Mouse (Mus musculus) midbrain, embryonic 13.5 days (tissue): ENCODE results near the gene Gse1. TPM values are rescaled to one million over a fixed set of nuclear protein-coding genes. Genes with fewer than 3 reads are reported as not detected.

Experiments used
- ATAC-seq: fragments of 200-750 bp; cut with Nextera tagmentation; 2 replicates; pipeline ENCODE4 v1.8.0; 2017; ENCODE audit warnings: mild to moderate bottlenecking, moderate TSS enrichment, moderate library complexity
- H3K27ac ChIP-seq: fragments of 300-500 bp; sonication (generic); 2 replicates; pipeline ENCODE4 v1.5.1; 2015; ENCODE audit warnings: inconsistent platforms, mild to moderate bottlenecking, moderate library complexity
- H3K27me3 ChIP-seq: fragments of 300-500 bp; sonication (generic); 2 replicates; pipeline ENCODE4 v1.6.1; 2015; ENCODE audit warnings: mild to moderate bottlenecking, inconsistent platforms
- H3K36me3 ChIP-seq: fragments of 300-500 bp; sonication (generic); 2 replicates; pipeline ENCODE4 v1.6.1; 2015; ENCODE audit warnings: mild to moderate bottlenecking, inconsistent platforms
- H3K4me1 ChIP-seq: fragments of 300-500 bp; sonication (generic); replicated peaks from 2 replicates; pipeline ENCODE4 v1.6.1; 2015; ENCODE audit warnings: inconsistent platforms
- H3K4me2 ChIP-seq: fragments of 300-500 bp; sonication (generic); replicated peaks from 2 replicates; pipeline ENCODE4 v1.6.1; 2015; ENCODE audit warnings: moderate library complexity, mild to moderate bottlenecking, inconsistent platforms
- H3K4me3 ChIP-seq: fragments of 300-500 bp; sonication (generic); replicated peaks from 2 replicates; pipeline ENCODE4 v1.5.1; 2015; ENCODE audit warnings: mild to moderate bottlenecking, inconsistent platforms
- H3K9ac ChIP-seq: fragments of 300-500 bp; sonication (generic); replicated peaks from 2 replicates; pipeline ENCODE4 v1.6.1; 2015; ENCODE audit warnings: mild to moderate bottlenecking, inconsistent platforms
- H3K9me3 ChIP-seq: fragments of 300-500 bp; sonication (generic); 2 replicates; pipeline ENCODE4 v1.6.1; 2016; ENCODE audit warnings: mild to moderate bottlenecking, inconsistent platforms
- WGBS: fragments of 180-500 bp; shearing (Covaris S2); methylation state at CpG from one replicate; pipeline ENCODE4 v1.1.7; 2015; 5-methylcytosine and 5-hydroxymethylcytosine counted together
- polyA plus RNA-seq: library from polyadenylated mRNA; unstranded; fragments of >200 nt; fragmentation: Nextera tagmentation; extraction: Ambion mirVana; gene quantifications from 2 replicates; pipeline ENCODE4 v1.2.1, GENCODE M21; 2015

Gse1 gene
- polyA plus RNA-seq, 1 experiment from 2014 or later, result 22.5 TPM

DNA sequence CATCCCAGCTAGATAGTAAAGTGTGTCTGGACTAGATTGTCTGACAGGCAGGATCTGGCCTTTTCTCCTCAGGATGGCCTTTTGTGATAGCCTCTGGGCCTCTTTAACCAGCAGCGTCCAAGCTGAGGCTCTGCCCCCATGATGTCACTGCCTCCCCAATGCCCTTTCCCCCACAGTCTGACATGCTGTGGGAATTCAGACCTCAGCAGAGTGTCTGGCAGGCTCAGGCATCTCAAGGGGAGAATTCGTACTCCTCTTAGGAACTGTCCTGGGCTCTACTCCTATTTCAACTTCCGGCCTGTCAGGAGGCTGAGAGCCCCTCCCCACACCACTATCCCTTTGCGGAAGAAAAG is 236.3 kb downstream of the Gse1 start:
- Histone ChIP-seq H3K9ac (no peak overlapping the region), H3K4me2 (no peak overlapping the region), H3K36me3 (no peaks in the 10 kb centered on the region), H3K9me3 (no peaks in the 10 kb centered on the region), H3K4me1 (peaks cover 76% of the 10 kb centered on the region), H3K27me3 (peaks cover 5% of the 10 kb centered on the region; the same call in 1 of the 2 replicates), H3K27ac (no peak overlapping the region), H3K4me3 (no peak overlapping the region)
- 73% methylated on average over 4 of the region's 4 CpGs for WGBS
- ATAC-seq, result no peak

DNA sequence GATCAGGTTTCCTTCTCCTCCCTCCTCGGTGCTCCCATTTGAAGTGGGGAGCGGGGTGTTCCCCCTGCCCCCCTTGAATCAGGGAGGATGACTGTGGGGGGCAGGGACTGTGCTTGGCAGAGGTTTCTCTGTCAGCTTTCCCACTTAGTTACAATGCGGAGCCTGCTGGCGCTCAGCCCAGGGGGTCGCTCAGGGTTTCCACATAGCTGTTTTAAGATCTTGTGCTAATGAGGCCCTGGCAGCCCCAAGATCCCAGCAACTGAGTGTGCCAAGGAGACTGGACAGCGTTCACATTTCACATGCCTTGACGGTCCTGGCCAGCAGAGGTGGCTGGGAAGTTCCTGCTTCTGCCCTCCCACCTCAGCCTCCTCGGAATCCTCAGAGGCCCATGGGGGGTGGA is 237.5 kb downstream of the Gse1 start:
- ATAC-seq, result peak; percentile 49
- H3K27ac ChIP-seq, result peak overlapping the region; percentile 73
- no peak overlapping the region for H3K4me3 ChIP-seq
- peaks cover 5% of the 10 kb centered on the region; the same call in 1 of the 2 replicates for H3K27me3 ChIP-seq
- H3K4me2 ChIP-seq, result no peak overlapping the region
- no peaks in the 10 kb centered on the region for H3K9me3 ChIP-seq
- H3K4me1 ChIP-seq, result peaks cover 66% of the 10 kb centered on the region
- H3K36me3 ChIP-seq, result no peaks in the 10 kb centered on the region
- WGBS, result 10% methylated on average over 8 of the region's 8 CpGs
- no peak overlapping the region for H3K9ac ChIP-seq

DNA sequence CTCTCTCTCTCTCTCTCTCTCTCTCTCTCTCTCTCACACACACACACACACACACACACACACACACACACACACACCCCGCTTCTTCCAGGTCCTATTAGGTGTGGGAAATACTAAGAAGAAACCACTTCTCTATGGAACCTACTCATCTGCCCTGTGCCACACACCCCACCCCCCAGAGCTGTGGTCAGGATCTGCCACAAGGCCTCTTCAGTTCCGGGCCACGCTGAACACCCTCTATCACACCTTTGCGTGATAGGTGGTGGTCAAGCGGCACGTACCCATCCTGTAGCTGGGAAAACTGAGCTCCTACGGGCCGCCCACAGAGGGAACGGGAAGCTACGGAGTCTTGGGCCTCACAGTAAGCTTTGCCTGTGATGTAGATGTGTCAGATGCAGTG is 238.0 kb downstream of the Gse1 start:
- Histone ChIP-seq H3K36me3 (no peaks in the 10 kb centered on the region), H3K9me3 (no peaks in the 10 kb centered on the region), H3K27me3 (peaks cover 5% of the 10 kb centered on the region; the same call in 1 of the 2 replicates), H3K27ac (peak overlapping the region; percentile 73; the same call in 1 of the 2 replicates), H3K4me1 (peaks cover 66% of the 10 kb centered on the region), H3K4me3 (no peak overlapping the region), H3K4me2 (no peak overlapping the region), H3K9ac (no peak overlapping the region)
- no peak for ATAC-seq
- 58% methylated on average over 10 of the region's 10 CpGs for WGBS

DNA sequence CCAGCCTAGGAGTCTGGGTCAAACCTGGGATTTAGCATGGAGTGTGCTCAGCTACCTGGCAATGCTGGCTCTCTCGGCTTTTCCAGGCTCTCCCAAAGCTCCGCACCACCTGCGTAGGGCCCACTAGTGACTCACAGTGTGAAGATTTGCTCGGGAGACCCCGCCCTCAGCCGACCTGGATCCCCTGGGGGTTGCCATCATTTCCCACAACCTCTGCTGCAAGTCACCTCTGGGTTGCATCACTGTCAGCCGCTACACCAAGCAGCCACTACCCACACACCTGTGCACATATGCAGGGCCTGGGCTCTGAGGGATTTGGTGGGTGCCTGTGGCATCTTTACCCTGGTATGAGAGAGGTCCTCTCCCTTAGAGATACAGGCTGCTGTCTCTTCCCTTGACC is 239.3 kb downstream of the Gse1 start:
- H3K27ac ChIP-seq, result no peak overlapping the region
- no peak for ATAC-seq
- H3K4me1 ChIP-seq, result peaks cover 66% of the 10 kb centered on the region
- no peaks in the 10 kb centered on the region for H3K36me3 ChIP-seq
- WGBS, result 89% methylated on average over 7 of the region's 7 CpGs
- H3K27me3 ChIP-seq, result peaks cover 5% of the 10 kb centered on the region; the same call in 1 of the 2 replicates
- H3K9ac ChIP-seq, result no peak overlapping the region
- H3K4me2 ChIP-seq, result no peak overlapping the region
- no peak overlapping the region for H3K4me3 ChIP-seq
- no peaks in the 10 kb centered on the region for H3K9me3 ChIP-seq

DNA sequence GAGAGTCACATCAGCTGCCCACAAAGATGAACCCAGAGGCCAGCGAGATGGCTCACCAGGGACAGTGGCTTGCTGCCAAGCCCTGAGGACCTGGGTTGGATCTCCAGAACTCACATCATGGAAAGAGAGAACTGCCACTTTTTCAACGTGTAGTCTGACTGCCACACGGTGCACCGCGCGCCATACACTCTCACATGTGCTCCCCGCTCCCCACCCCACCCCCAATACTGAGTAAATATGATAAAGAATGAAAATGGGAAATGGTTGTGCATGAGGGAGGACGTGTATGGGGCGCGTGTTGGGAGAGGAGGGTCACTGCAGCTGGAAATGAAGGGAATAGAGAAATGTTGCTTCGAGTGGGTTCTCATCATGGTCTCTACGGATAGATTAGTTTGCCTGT is 241.9 kb downstream of the Gse1 start:
- H3K4me1 ChIP-seq, result peaks cover 80% of the 10 kb centered on the region
- no peak for ATAC-seq
- 91% methylated on average over 12 of the region's 12 CpGs for WGBS

GRCm38 (mm10) chr8:120471166-120471565 is 242.9 kb downstream of the Gse1 start:
- no peaks in the 10 kb centered on the region for H3K36me3 ChIP-seq
- H3K4me2 ChIP-seq, result no peak overlapping the region
- no peak overlapping the region for H3K4me3 ChIP-seq
- no peak overlapping the region for H3K9ac ChIP-seq
- peak overlapping the region; percentile 82 for H3K27ac ChIP-seq
- no peak for ATAC-seq
- H3K4me1 ChIP-seq, result peaks cover 80% of the 10 kb centered on the region
- peaks cover 5% of the 10 kb centered on the region; the same call in 1 of the 2 replicates for H3K27me3 ChIP-seq
- H3K9me3 ChIP-seq, result no peaks in the 10 kb centered on the region
- 5% methylated on average over 7 of the region's 7 CpGs for WGBS

More for the DNA sequence above, 241.9 kb downstream of the Gse1 start:
- Histone ChIP-seq H3K9ac (no peak overlapping the region; the same call in 1 of the 2 replicates), H3K4me2 (no peak overlapping the region), H3K27me3 (peaks cover 5% of the 10 kb centered on the region; the same call in 1 of the 2 replicates), H3K9me3 (no peaks in the 10 kb centered on the region), H3K27ac (no peak overlapping the region), H3K4me3 (no peak overlapping the region), H3K36me3 (no peaks in the 10 kb centered on the region)

GRCm38 (mm10) chr8:120471752-120472151 is 243.5 kb downstream of the Gse1 start:
- H3K27ac ChIP-seq, result peak overlapping the region; percentile 82
- peak; percentile 19; the same call in 1 of the 2 replicates for ATAC-seq
- peak overlapping the region; percentile 41; the same call in 1 of the 2 replicates for H3K9ac ChIP-seq
- no peak overlapping the region for H3K4me3 ChIP-seq
- H3K36me3 ChIP-seq, result no peaks in the 10 kb centered on the region
- peaks cover 80% of the 10 kb centered on the region for H3K4me1 ChIP-seq
- H3K4me2 ChIP-seq, result 0 out of 2 replicates have a peak overlapping the region, but pooled peaks have one; percentile 19
- no peaks in the 10 kb centered on the region for H3K9me3 ChIP-seq
- 68% methylated on average over 2 of the region's 2 CpGs for WGBS
- peaks cover 5% of the 10 kb centered on the region; the same call in 1 of the 2 replicates for H3K27me3 ChIP-seq

- peak overlapping the region; percentile 41; the same call in 1 of the 2 replicates for H3K9ac ChIP-seq
- peak; percentile 31; the same call in 1 of the 2 replicates for ATAC-seq
- 17% methylated on average over 16 of the region's 16 CpGs for WGBS
- peak overlapping the region; percentile 19; the same call in 1 of the 2 replicates for H3K4me2 ChIP-seq
- H3K4me1 ChIP-seq, result peaks cover 80% of the 10 kb centered on the region
- H3K27me3 ChIP-seq, result no peaks in the 10 kb centered on the region
- no peaks in the 10 kb centered on the region for H3K9me3 ChIP-seq
- no peak overlapping the region for H3K4me3 ChIP-seq
- H3K36me3 ChIP-seq, result no peaks in the 10 kb centered on the region
- H3K27ac ChIP-seq, result peak overlapping the region; percentile 82
These were observed 244.0 kb downstream of the Gse1 start for GRCm38 (mm10) chr8:120472230-120472629.

- Histone ChIP-seq H3K4me2 (no peak overlapping the region), H3K9me3 (no peaks in the 10 kb centered on the region), H3K4me1 (peaks cover 82% of the 10 kb centered on the region), H3K36me3 (no peaks in the 10 kb centered on the region), H3K4me3 (no peak overlapping the region), H3K27ac (no peak overlapping the region; the same call in 1 of the 2 replicates), H3K27me3 (no peaks in the 10 kb centered on the region), H3K9ac (no peak overlapping the region)
- no peak for ATAC-seq
- 80% methylated on average over 13 of the region's 13 CpGs for WGBS
These were observed 245.6 kb downstream of the Gse1 start for GRCm38 (mm10) chr8:120473729-120474364.

GRCm38 (mm10) chr8:120474496-120475235 is 246.4 kb downstream of the Gse1 start:
- no peak overlapping the region for H3K4me3 ChIP-seq
- no peaks in the 10 kb centered on the region for H3K9me3 ChIP-seq
- H3K4me2 ChIP-seq, result no peak overlapping the region
- H3K27me3 ChIP-seq, result no peaks in the 10 kb centered on the region
- 85% methylated on average over 11 of the region's 11 CpGs for WGBS
- no peak for ATAC-seq
- H3K27ac ChIP-seq, result no peak overlapping the region
- no peak overlapping the region for H3K9ac ChIP-seq
- peaks cover 88% of the 10 kb centered on the region for H3K4me1 ChIP-seq
- H3K36me3 ChIP-seq, result no peaks in the 10 kb centered on the region

GRCm38 (mm10) chr8:120475462-120476201 is 247.4 kb downstream of the Gse1 start:
- 70% methylated on average over 10 of the region's 10 CpGs for WGBS
- no peak overlapping the region for H3K4me2 ChIP-seq
- no peaks in the 10 kb centered on the region for H3K27me3 ChIP-seq
- no peaks in the 10 kb centered on the region for H3K36me3 ChIP-seq
- no peak overlapping the region for H3K9ac ChIP-seq
- H3K4me1 ChIP-seq, result peaks cover 88% of the 10 kb centered on the region
- H3K4me3 ChIP-seq, result no peak overlapping the region
- ATAC-seq, result no peak
- H3K9me3 ChIP-seq, result no peaks in the 10 kb centered on the region
- H3K27ac ChIP-seq, result peak overlapping the region; percentile 89; the same call in 1 of the 2 replicates
